Mouse (Mus musculus) effector memory CD4-positive, alpha-beta T cell, adult 5 months (primary cell): ENCODE data around the gene Rpp25l. TPM values are rescaled to one million over a fixed set of nuclear protein-coding genes. Genes with fewer than 3 reads are reported as not detected.

Experiments
- polyA plus RNA-seq: library from polyadenylated mRNA; unstranded; fragments of 100-300 nt; shearing (Covaris generic); gene quantifications from one replicate; pipeline ENCODE4 v1.2.1, GENCODE M21; 2017

Gene Rpp25l
- polyA plus RNA-seq, result 22.5 TPM

DNA sequence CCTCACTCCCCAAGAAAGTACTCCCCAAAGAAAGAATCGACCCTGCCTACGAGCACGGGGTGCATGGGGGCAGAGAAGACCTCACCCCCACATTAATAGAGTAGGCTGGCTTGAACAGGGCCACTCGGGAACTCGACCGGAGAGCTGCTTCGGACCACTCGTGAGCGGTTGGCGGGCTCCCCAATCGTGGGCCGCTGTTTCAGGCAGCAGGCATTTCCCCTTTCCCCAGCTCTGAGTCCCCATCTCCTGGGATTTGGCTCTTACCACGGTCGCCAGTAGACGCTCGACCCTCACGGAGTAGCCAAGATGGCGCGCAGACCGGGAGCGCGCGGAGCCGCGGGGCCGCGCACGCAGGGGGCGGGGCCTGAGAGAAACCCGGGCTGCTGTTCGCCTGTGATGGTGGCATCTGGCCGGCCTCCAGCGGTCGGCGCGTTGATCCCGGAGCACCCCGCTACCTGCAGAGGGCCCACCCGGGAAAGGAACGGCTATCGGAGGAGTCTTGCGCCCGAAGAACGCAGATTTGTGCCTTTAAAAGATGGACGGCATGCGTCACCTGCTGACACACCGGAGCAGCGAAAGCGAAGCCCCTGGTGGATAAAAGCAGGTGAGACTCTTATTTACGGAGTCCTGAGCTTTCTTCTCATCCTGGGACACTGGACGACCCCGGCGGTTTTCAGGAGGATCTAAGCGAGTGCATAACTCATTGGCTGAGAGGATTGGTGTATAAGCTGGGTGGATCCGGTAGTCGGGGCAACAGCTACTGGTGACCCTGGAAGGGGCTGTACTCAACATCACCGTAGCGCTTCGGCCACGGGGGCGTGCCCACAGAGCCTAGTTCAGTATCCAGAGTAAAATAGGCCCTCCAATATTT lies at the start of gene Rpp25l:
Gene Rpp25l, minus strand, starts transcription at position 338 of the 871 bp plus-strand sequence.

DNA sequence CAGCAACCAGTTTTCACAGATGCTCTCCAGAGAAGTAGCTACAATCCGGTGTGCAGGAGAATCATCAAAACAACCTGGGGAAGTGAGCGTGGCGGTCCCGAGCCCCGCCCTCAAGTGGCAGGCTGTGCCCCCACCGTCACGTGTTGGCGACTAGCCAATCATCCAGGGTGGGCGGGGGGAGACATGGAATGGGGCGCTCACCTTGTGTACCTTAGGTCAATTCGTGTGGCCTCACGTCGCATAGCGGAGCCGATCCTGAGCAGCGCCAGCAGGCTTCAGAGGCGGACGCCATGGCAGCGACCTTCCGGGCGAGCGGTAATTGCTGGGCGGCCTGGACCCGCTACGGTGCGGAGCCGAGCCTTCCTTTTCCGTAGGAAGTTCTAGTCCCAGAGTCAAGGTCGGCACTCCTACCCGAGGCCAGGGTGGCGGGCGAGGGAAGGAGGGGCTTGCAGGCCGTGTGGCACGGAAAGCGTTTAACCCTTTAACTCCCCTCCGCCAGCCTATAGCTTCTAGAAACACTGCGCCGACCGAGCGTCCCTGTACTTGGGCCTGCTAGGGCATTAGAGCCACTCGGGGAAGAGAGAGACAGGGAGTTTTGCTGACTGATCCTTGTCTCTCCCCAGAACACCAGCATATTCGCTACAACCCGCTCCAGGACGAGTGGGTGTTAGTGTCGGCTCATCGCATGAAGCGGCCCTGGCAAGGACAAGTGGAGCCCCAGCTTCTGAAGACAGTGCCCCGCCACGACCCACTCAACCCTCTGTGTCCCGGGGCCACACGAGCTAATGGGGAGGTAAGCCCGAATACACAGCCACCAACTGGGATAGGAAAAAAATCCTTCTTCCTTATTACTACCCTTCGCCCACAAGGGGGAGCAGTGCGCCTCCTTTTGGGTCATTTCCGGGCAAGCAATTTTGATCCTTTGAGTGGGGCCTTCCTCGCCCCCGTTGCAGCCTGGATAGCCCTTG lies 42.3 kb upstream of the Rpp25l start, which contains the start of gene Sigmar1:
Gene Sigmar1, minus strand, starts transcription at position 820 of the 968 bp plus-strand sequence.

DNA sequence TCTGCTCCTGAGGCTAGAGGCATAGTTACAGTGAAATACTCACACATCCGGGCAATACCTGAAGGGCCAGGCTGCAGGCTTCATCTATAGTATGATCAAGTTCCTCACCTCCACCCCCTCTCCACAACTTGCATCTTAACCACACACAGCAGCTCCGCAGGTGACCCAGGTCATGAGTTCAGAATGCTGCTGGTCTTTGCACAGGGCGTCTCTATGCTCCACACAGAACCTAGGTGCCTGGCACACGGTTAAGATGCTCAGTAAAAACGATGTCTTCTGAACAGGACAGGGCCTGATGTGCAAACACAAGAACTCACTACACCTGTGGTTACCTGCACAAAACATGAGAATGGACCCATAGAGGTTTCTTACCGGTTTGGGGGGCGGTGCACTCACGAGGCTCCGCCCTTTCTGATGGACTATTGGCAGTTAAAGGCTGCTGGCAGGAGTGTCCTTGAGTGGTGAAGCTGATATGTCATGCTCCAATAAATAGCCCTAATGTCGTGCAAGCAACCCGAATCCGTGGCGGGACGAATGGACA lies 41.5 kb upstream of the Rpp25l start, which contains the start of gene Galt:
Gene Galt, plus strand, starts transcription at position 432 of the 541 bp plus-strand sequence.

GRCm38 (mm10) chr4:41731052-41731765 lies 17.9 kb upstream of the Rpp25l start, which contains the start of gene Arid3c:
Gene Arid3c (minus strand): TSS chr4:41731142.

DNA sequence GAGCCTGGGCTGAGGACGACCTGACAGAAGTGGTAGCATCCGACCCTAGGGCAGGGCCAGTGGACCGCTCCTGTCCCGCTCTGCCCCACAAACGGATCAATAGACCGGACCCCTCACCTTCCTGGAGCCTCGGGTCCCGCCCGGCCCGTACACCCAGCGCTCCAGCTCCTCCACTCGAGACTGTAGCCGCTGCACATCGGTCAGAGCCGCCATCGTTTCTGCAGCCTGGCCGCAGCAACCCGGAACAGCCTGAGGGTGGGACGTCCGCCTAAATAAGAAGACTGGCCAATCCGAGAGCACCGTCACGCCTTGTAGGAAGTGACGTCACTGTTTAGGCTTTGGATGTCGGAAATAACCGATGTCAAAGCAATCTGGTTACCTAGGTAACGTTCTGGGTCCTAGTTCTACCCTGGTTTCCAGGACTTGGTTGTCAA lies 9.6 kb upstream of the Rpp25l start, which contains the start of gene Dctn3:
Gene Dctn3, minus strand, starts transcription at position 253 of the 434 bp plus-strand sequence.

GRCm38 (mm10) chr4:41699783-41700182 lies 13.6 kb downstream of the Rpp25l start, which contains the start of gene Il11ra1:
Gene Il11ra1 (plus strand): TSS chr4:41699989.

DNA sequence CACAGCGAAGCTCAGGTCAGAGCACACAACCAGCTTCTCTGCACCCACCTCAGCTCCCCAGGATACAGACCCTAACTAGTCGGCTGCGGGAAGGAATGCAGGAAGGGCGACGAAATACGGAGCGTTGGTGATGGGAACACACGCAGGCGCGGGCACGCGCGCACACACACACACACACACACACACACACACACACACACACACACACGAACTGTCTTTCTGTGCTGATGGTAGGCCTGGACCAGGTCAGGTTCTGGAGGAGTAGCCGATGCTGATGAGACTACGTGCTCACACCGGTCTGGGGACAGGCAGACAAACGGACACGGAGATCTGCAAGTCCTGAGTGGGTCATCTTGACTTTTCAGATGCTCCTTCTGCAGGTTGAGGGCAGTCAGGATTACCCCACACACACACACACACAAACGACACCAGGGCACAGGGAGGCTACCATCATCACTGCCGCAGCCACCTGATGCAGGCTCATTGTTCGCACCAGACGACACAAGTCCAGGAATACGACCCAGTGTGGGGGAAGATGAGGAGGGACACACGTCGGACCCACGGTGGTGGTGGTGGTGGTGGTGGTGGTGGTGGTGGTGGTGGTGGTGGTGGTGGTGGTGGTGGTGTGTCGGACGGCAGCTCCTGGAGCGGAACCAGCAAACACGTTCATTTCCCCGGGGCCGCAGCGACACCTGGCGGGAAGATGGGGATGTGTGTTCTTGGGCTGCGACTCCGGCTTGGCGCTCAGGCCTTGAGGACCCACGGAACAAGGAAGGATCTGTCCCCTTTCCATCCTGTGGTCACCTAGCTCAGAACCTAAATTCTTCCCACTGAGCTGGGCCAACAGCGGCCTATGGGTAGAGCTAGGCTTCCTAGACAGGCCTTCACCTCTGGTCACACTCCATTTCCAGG lies 16.1 kb downstream of the Rpp25l start, which contains the start of gene Cntfr:
Gene Cntfr, minus strand, starts transcription at position 160 of the 912 bp plus-strand sequence.

Other genes with a start within 250 kb of the Rpp25l start
- 0.87 TPM for gene Kif24, start 248.6 kb downstream of the Rpp25l start, polyA plus RNA-seq
- gene Nudt2, start 248.4 kb downstream of the Rpp25l start, polyA plus RNA-seq, result 10.3 TPM
- gene AI464131, start 210.5 kb downstream of the Rpp25l start, polyA plus RNA-seq, result not detected
- gene 1110017D15Rik, start 196.2 kb downstream of the Rpp25l start, polyA plus RNA-seq, result not detected
- 6.4 TPM for gene Fam219a, start 144.0 kb downstream of the Rpp25l start, polyA plus RNA-seq
- not detected for gene Dnaic1, start 143.8 kb downstream of the Rpp25l start, polyA plus RNA-seq
- not detected for gene Enho, start 73.2 kb downstream of the Rpp25l start, polyA plus RNA-seq
- gene Cntfr, start 16.4 kb downstream of the Rpp25l start, polyA plus RNA-seq, result not detected
- 6.8 TPM for gene Il11ra1, start 13.5 kb downstream of the Rpp25l start, polyA plus RNA-seq
- gene Dctn3, start 9.6 kb upstream of the Rpp25l start, polyA plus RNA-seq, result 100 TPM
- gene Arid3c, start 17.6 kb upstream of the Rpp25l start, polyA plus RNA-seq, result not detected
- 58.6 TPM for gene Galt, start 41.7 kb upstream of the Rpp25l start, polyA plus RNA-seq
- 25.2 TPM for gene Sigmar1, start 42.6 kb upstream of the Rpp25l start, polyA plus RNA-seq
- 8.3 TPM for gene Ccl27a, start 60.7 kb upstream of the Rpp25l start, polyA plus RNA-seq
- gene Gm21541, start 190.1 kb upstream of the Rpp25l start, polyA plus RNA-seq, result not detected
- 0.92 TPM for gene Gm20878, start 228.0 kb upstream of the Rpp25l start, polyA plus RNA-seq